Mouse (Mus musculus) cerebellum, adult 11 months (tissue): ENCODE data around the gene Rhbg.
A peak's percentile ranks its signal among the peaks of the same experiment; 100 is the strongest.

Experiments
- DNase-seq: peaks from one replicate; pipeline ENCODE4 v3.0.0; 2022

Rhbg gene

GRCm38 (mm10) chr3:88255950-88256349 lies 1.4 kb upstream of the Rhbg start:
- no peak for DNase-seq

GRCm38 (mm10) chr3:88252739-88253138 lies 1.8 kb downstream of the Rhbg start:
- DNase-seq: no peak

GRCm38 (mm10) chr3:88248406-88248805 lies 6.1 kb downstream of the Rhbg start:
- DNase-seq: no peak

GRCm38 (mm10) chr3:88247666-88248065 lies 6.8 kb downstream of the Rhbg start:
- no peak for DNase-seq

GRCm38 (mm10) chr3:88245811-88246210 lies 8.7 kb downstream of the Rhbg start:
- DNase-seq: peak; percentile 63

- DNase-seq: peak; percentile 53
Observed at GRCm38 (mm10) chr3:88244071-88244470, 10.4 kb downstream of the Rhbg start.

GRCm38 (mm10) chr3:88242531-88242930 lies 12.0 kb downstream of the Rhbg start:
- DNase-seq: peak; percentile 85

- DNase-seq: peak; percentile 19
Observed at GRCm38 (mm10) chr3:88241045-88241786, 13.3 kb downstream of the Rhbg start.

- DNase-seq: no peak
Observed at GRCm38 (mm10) chr3:88239446-88239845, 15.1 kb downstream of the Rhbg start.

- DNase-seq: peak; percentile 22
Observed at GRCm38 (mm10) chr3:88238866-88239391, 15.6 kb downstream of the Rhbg start.

GRCm38 (mm10) chr3:88237556-88238194 lies 16.8 kb downstream of the Rhbg start:
- DNase-seq: peak; percentile 49

GRCm38 (mm10) chr3:88237161-88237555 lies 17.4 kb downstream of the Rhbg start:
- no peak for DNase-seq

- DNase-seq: no peak
Observed at GRCm38 (mm10) chr3:88235616-88236015, 18.9 kb downstream of the Rhbg start.

- DNase-seq: peak; percentile 37
Observed at GRCm38 (mm10) chr3:88235216-88235615, 19.3 kb downstream of the Rhbg start.

GRCm38 (mm10) chr3:88234041-88234440 lies 20.5 kb downstream of the Rhbg start:
- no peak for DNase-seq

GRCm38 (mm10) chr3:88232851-88233649 lies 21.5 kb downstream of the Rhbg start:
- peak; percentile 30 for DNase-seq

GRCm38 (mm10) chr3:88232301-88232702 lies 22.2 kb downstream of the Rhbg start:
- peak; percentile 50 for DNase-seq

GRCm38 (mm10) chr3:88231061-88231641 lies 23.4 kb downstream of the Rhbg start:
- peak; percentile 24 for DNase-seq

GRCm38 (mm10) chr3:88230262-88231047 lies 24.1 kb downstream of the Rhbg start:
- no peak for DNase-seq

GRCm38 (mm10) chr3:88229526-88229925 lies 25.0 kb downstream of the Rhbg start:
- no peak for DNase-seq

GRCm38 (mm10) chr3:88228906-88229305 lies 25.6 kb downstream of the Rhbg start:
- no peak for DNase-seq

- DNase-seq: no peak
Observed at GRCm38 (mm10) chr3:88227976-88228375, 26.5 kb downstream of the Rhbg start.
